Mouse (Mus musculus) CH12.LX (cell line): ENCODE measurements around the gene Adam15. TPM values are rescaled to one million over a fixed set of nuclear protein-coding genes. Genes with fewer than 3 reads are reported as not detected.

Experiments used
- DNase-seq: peaks from one replicate; pipeline ENCODE4 v3.0.0-alpha.2; 2013; ENCODE audit errors: extremely low read depth
- H3K27ac ChIP-seq: 2 replicates; pipeline ENCODE4 v1.5.1; 2012; ENCODE audit warnings: low read depth, mild to moderate bottlenecking, control low read depth, moderate library complexity; ENCODE audit not compliant: insufficient read depth
- H3K27me3 ChIP-seq: replicated peaks from 2 replicates; pipeline ENCODE3; 2012; ENCODE audit warnings: inconsistent platforms
- H3K36me3 ChIP-seq, 2 experiments: replicated peaks in 1 of 2; 2 replicates each; pipeline versions ENCODE3 to v1.6.1; 2012; ENCODE audit warnings: inconsistent platforms in 1 of 2, low read length in 1 of 2, mild to moderate bottlenecking in 1 of 2, mixed read lengths in 1 of 2, moderate library complexity in 1 of 2; ENCODE audit not compliant: control insufficient read depth in 1 of 2, insufficient read depth in 1 of 2
- H3K4me1 ChIP-seq, 2 experiments: 2 replicates each; pipeline ENCODE4 v1.6.1; 2012; ENCODE audit warnings: inconsistent platforms in 1 of 2, moderate library complexity in 1 of 2; ENCODE audit not compliant: insufficient read depth in 2 of 2, control insufficient read depth in 1 of 2
- H3K4me2 ChIP-seq: 2 replicates; pipeline ENCODE4 v1.6.1; 2012; ENCODE audit warnings: low read depth, mild to moderate bottlenecking, control low read depth; ENCODE audit not compliant: poor library complexity, insufficient read depth, severe bottlenecking
- H3K4me3 ChIP-seq, 3 experiments: fragments of 150-350 bp in 1 of 3; sonication (generic) in 1 of 3; replicated peaks in 1 of 3; 2 replicates each; pipeline versions ENCODE3 to v1.5.1; 2011 to 2012; ENCODE audit warnings: low read depth in 2 of 3, low read length in 2 of 3, mild to moderate bottlenecking in 2 of 3, moderate library complexity in 2 of 3, control low read depth in 1 of 3, improper control_type of control experiment in 1 of 3, inconsistent platforms in 1 of 3, mixed read lengths in 1 of 3; ENCODE audit not compliant: poor library complexity in 1 of 3
- H3K79me2 ChIP-seq: replicated peaks from 2 replicates; pipeline ENCODE4 v1.6.1; 2012; ENCODE audit warnings: mild to moderate bottlenecking, moderate library complexity; ENCODE audit not compliant: control insufficient read depth, poor library complexity, insufficient read depth, severe bottlenecking; ENCODE audit errors: extremely low read depth
- H3K9ac ChIP-seq: 2 replicates; pipeline ENCODE4 v1.6.1; 2012; ENCODE audit warnings: low read depth, mild to moderate bottlenecking, control low read depth, moderate library complexity; ENCODE audit not compliant: insufficient read depth
- H3K9me3 ChIP-seq: replicated peaks from 2 replicates; pipeline ENCODE3; 2012; ENCODE audit warnings: low read length, inconsistent platforms, mixed read lengths
- CHD2 ChIP-seq: IDR thresholded peaks from 2 replicates; pipeline ENCODE4 v1.6.1; 2011; ENCODE audit warnings: low read length, improper control_type of control experiment
- CTCF ChIP-seq, 2 experiments: IDR thresholded peaks in 1 of 2; conservative IDR thresholded peaks in 1 of 2; 2 replicates each; pipeline ENCODE4 v1.5.1; 2011 to 2012; ENCODE audit warnings: low read depth in 2 of 2, low read length in 2 of 2, improper control_type of control experiment in 1 of 2, inconsistent platforms in 1 of 2, mild to moderate bottlenecking in 1 of 2, moderate library complexity in 1 of 2
- E2F4 ChIP-seq: IDR thresholded peaks from 2 replicates; pipeline ENCODE4 v1.6.1; 2011; ENCODE audit warnings: low read depth, low read length, improper control_type of control experiment; ENCODE audit not compliant: insufficient replicate concordance
- ETS1 ChIP-seq: conservative IDR thresholded peaks from 2 replicates; pipeline ENCODE4 v1.6.1; 2012; ENCODE audit warnings: low read depth, mild to moderate bottlenecking, inconsistent platforms, low read length, improper control_type of control experiment, moderate library complexity
- HCFC1 ChIP-seq: IDR thresholded peaks from 2 replicates; pipeline ENCODE4 v1.6.1; 2012; ENCODE audit warnings: low read depth, mild to moderate bottlenecking, inconsistent platforms, low read length, improper control_type of control experiment
- JUN ChIP-seq: IDR thresholded peaks from 2 replicates; pipeline ENCODE4 v1.6.1; 2011; ENCODE audit warnings: low read depth, mild to moderate bottlenecking, low read length, improper control_type of control experiment, moderate library complexity; ENCODE audit not compliant: insufficient read depth
- MAZ ChIP-seq: IDR thresholded peaks from 2 replicates; pipeline ENCODE4 v1.6.1; 2012; ENCODE audit warnings: low read depth, mild to moderate bottlenecking, inconsistent platforms, low read length, improper control_type of control experiment, moderate library complexity
- MEF2A ChIP-seq: IDR thresholded peaks from 2 replicates; pipeline ENCODE4 v1.6.1; 2014; ENCODE audit warnings: low read depth, mild to moderate bottlenecking, inconsistent platforms, low read length, improper control_type of control experiment, borderline replicate concordance
- NELFE ChIP-seq: IDR thresholded peaks from 2 replicates; pipeline ENCODE4 v1.6.1; 2011; ENCODE audit warnings: low read depth, low read length, improper control_type of control experiment
- NRF1 ChIP-seq: IDR thresholded peaks from 2 replicates; pipeline ENCODE4 v1.6.1; 2014; ENCODE audit warnings: low read depth, mild to moderate bottlenecking, inconsistent platforms, low read length, improper control_type of control experiment, moderate library complexity
- POLR2A ChIP-seq: IDR thresholded peaks from 2 replicates; pipeline ENCODE4 v1.6.1; 2011; ENCODE audit warnings: low read depth, mild to moderate bottlenecking, improper control_type of control experiment, low read length
- POLR2AphosphoS2 ChIP-seq: IDR thresholded peaks from 2 replicates; pipeline ENCODE4 v1.6.1; 2011; ENCODE audit warnings: low read depth, low read length, improper control_type of control experiment
- RCOR1 ChIP-seq: conservative IDR thresholded peaks from 2 replicates; pipeline ENCODE4 v1.6.1; 2012; ENCODE audit warnings: low read depth, mild to moderate bottlenecking, inconsistent platforms, low read length, improper control_type of control experiment
- TBP ChIP-seq: conservative IDR thresholded peaks from 2 replicates; pipeline ENCODE4 v1.6.1; 2011; ENCODE audit warnings: low read depth, low read length, improper control_type of control experiment
- TCF12 ChIP-seq: IDR thresholded peaks from 2 replicates; pipeline ENCODE4 v1.6.1; 2014; ENCODE audit warnings: low read depth, mild to moderate bottlenecking, inconsistent platforms, low read length, improper control_type of control experiment
- USF1 ChIP-seq: IDR thresholded peaks from 2 replicates; pipeline ENCODE4 v1.6.1; 2014; ENCODE audit warnings: low read depth, mild to moderate bottlenecking, inconsistent platforms, low read length, improper control_type of control experiment
- USF2 ChIP-seq: conservative IDR thresholded peaks from 2 replicates; pipeline ENCODE4 v1.6.1; 2011; ENCODE audit warnings: low read depth, low read length, improper control_type of control experiment
- ZC3H11A ChIP-seq: IDR thresholded peaks from 2 replicates; pipeline ENCODE4 v1.6.1; 2012; ENCODE audit warnings: low read depth, mild to moderate bottlenecking, inconsistent platforms, low read length, improper control_type of control experiment
- ZMIZ1 ChIP-seq: IDR thresholded peaks from 2 replicates; pipeline ENCODE4 v1.6.1; 2012; ENCODE audit warnings: low read depth, mild to moderate bottlenecking, inconsistent platforms, low read length, improper control_type of control experiment
- ZNF384 ChIP-seq: IDR thresholded peaks from 2 replicates; pipeline ENCODE4 v1.6.1; 2012; ENCODE audit warnings: low read depth, low read length, improper control_type of control experiment, inconsistent platforms
- dilution Hi-C: fragments of 300-500 bp; cut with MboI; formaldehyde crosslinking; loops from 2 replicates; pipeline ENCODE4 v1.14.3; 2020; ENCODE audit warnings: low sequenced_read_pairs; ENCODE audit not compliant: extremely low pct_unique_long_range_greater_than_20kb, extremely low pct_ligation_motif_present
- in situ Hi-C: fragments of 300-500 bp; cut with MboI; formaldehyde crosslinking; loops from 3 replicates; pipeline ENCODE4 v1.14.3; 2019; ENCODE audit warnings: low sequenced_read_pairs, low pct_ligation_motif_present, low pct_unique_long_range_greater_than_20kb, mixed read lengths
- polyA plus RNA-seq: library from polyadenylated mRNA; unstranded; fragments of >175 nt; gene quantifications from 2 replicates; pipeline ENCODE4 v1.2.1, GENCODE M21; 2012; ENCODE audit warnings: low read depth; ENCODE audit not compliant: insufficient read length
- total RNA-seq, 2 experiments: library from RNA; depleted of rRNA; stranded (reverse); fragments of 300-350 nt in 1 of 2; fragments of >200 nt in 1 of 2; gene quantifications; 2 replicates each; pipeline ENCODE4 v1.2.3; 2012 to 2014

Gene Adam15
- total and polyA plus RNA-seq, 3 experiments: 5.8 to 39.1 (median 26.5) TPM

- H3K9ac ChIP-seq: no peak overlapping the region
- H3K9me3 ChIP-seq: no peaks in the 10 kb centered on the region
- no peak overlapping the region for H3K27ac ChIP-seq
- DNase-seq: no peak
- H3K79me2 ChIP-seq: no peaks in the 10 kb centered on the region
- in situ Hi-C loops (no loop called here), dilution Hi-C loops (no loop called here)
- TF ChIP-seq ZMIZ1: no peak
- no peak for TF ChIP-seq NELFE
- no peak for TF ChIP-seq NRF1
- no peak for TF ChIP-seq RCOR1
- TF ChIP-seq ZC3H11A: no peak
- TF ChIP-seq TCF12: no peak
- no peak for TF ChIP-seq E2F4
- TF ChIP-seq USF2: no peak
- no peak for TF ChIP-seq CTCF (conservative IDR thresholded peaks at IDR 0.05 in 1 of 2, IDR thresholded peaks at IDR 0.05 in 1 of 2; ENCODE audit: low read depth in 2 of 2, low read length in 2 of 2)
- TF ChIP-seq POLR2AphosphoS2: no peak
- TF ChIP-seq MEF2A: no peak
- TF ChIP-seq POLR2A: no peak
- TF ChIP-seq TBP: no peak
- TF ChIP-seq ZNF384: no peak
- no peak for TF ChIP-seq JUN
- TF ChIP-seq HCFC1: no peak
- no peak for TF ChIP-seq CHD2
- no peak for TF ChIP-seq USF1
- no peak for TF ChIP-seq MAZ
- no peak for TF ChIP-seq ETS1
- no peaks in the 10 kb centered on the region for H3K36me3 ChIP-seq
- no peak overlapping the region for H3K4me2 ChIP-seq
- peaks cover 10 to 42% of the 10 kb centered on the region in 2 experiments for H3K4me1 ChIP-seq
- no peak overlapping the region for H3K4me3 ChIP-seq
- H3K27me3 ChIP-seq: no peaks in the 10 kb centered on the region
Observed at GRCm38 (mm10) chr3:89293247-89293918, 56.4 kb downstream of the Adam15 start.

GRCm38 (mm10) chr3:89292303-89292702 is 57.5 kb downstream of the Adam15 start:
- no peak overlapping the region for H3K9ac ChIP-seq

More at GRCm38 (mm10) chr3:89292303-89292702, 57.5 kb downstream of the Adam15 start:
- in situ Hi-C loops (no loop called here), dilution Hi-C loops (no loop called here)
- Histone ChIP-seq H3K36me3 (no peaks in the 10 kb centered on the region), H3K4me1 (peaks cover 12 to 45% of the 10 kb centered on the region in 2 experiments), H3K4me2 (no peak overlapping the region), H3K79me2 (no peaks in the 10 kb centered on the region), H3K4me3 (no peak overlapping the region), H3K27me3 (no peaks in the 10 kb centered on the region), H3K9me3 (no peaks in the 10 kb centered on the region), H3K27ac (no peak overlapping the region)
- DNase-seq: no peak
- no peak for TF ChIP-seq NRF1
